Mouse (Mus musculus) kidney, postnatal 25 days (tissue): ENCODE measurements at regions not wholly inside any gene's neighbourhood (a gene's known extent, or its start where the extent isn't known, plus 50 kb on each side); places are given as distances from the start of the nearest gene placed in this dataset.

Experiments used
- DNase-seq, 2 experiments: peaks; one replicate each; pipeline ENCODE4 v3.0.0; 2021; ENCODE audit warnings: mixed read lengths in 2 of 2

DNA sequence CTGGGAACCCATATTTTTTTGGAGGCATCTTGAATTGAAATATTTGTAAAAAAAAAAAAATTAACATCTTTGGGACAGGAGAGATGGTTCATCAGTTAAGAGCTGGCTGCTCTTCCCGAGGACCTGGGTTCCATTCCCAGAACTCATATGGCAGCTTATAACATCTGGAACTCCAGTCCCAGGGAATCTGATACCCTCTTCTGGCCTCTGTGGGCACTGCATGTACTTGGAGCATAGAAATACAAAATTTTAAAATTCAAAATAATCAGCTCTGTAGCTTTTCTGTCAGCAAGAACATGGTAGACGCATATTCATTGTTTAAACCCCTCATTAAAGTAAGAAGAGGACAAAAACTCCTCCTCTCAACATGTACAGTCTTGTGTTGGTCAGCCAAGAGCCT, 52.0 kb upstream of the Morc2a start:
- peak in 1 of 2 experiments; percentile 10 for DNase-seq

DNA sequence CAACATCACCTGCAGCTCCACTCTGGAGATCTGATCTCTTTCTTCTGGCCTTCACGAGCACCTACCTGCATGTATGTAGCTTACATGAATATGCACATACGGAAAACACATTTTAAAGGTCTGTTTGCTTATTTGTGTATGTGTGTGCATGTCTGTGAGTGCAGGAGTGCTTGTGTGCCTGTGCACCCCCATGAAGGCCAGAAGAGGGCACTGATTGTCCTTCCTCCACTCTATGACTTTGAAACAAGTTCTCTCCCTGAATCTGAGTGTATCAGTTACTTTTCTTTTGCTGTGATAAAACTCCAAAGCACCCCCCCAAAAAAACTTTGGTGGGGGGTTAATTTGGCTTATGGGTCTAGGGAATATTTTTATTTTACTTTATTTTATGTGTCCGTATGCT, 54.2 kb upstream of the Smtn start:
- DNase-seq, result no peak

DNA sequence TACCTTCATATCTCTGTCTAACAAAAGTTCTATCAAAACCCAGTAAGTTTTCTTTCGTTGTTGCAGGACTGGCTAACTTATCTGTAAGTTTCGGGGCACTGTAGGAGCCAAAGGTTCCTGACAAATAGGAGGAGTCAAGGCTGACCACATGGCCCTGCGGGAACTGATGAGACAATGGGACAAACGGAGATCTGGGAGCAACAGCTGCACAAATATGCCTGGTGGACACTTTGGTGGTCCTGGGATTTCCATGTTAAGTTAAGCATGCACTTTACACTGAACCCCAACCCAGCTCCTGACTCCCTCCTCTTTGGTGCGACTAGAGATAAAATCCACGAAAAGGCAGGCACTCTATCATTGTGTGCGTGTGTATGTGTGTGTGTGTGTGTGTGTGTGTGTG, 50.7 kb upstream of the Smtn start:
- DNase-seq, result no peak
